Mouse (Mus musculus): ENCODE results near the gene Timm17b. TPM values are rescaled to one million over a fixed set of nuclear protein-coding genes. Genes with fewer than 3 reads are reported as not detected.
A peak's percentile ranks its signal among the peaks of the same experiment; 100 is the strongest.

Gene Timm17b
- polyA plus RNA-seq, 1 experiment from 2014 or later, result 150 TPM

- ATAC-seq (replicated peaks; ENCODE audit: low FRiP score, low TSS enrichment, low read depth) (no peak), DNase-seq (ENCODE audit: low spot score) (no peak)
- Histone ChIP-seq H3K36me3 (ENCODE audit: control insufficient read depth, insufficient read depth, low read length) (no peaks in the 10 kb centered on the region; the same call in 1 of the 2 replicates), H3K9me3 (ENCODE audit: control insufficient read depth, low read length) (no peaks in the 10 kb centered on the region), H3K4me3 (ENCODE audit: low read depth, low read length) (no peak overlapping the region), H3K4me2 (ENCODE audit: low read length) (no peak overlapping the region), H3K9ac (ENCODE audit: low read length) (no peak overlapping the region), H3K27ac (ENCODE audit: low read depth) (no peak overlapping the region), H3K27me3 (replicated peaks; ENCODE audit: control insufficient read depth, insufficient read depth, low read length) (peaks cover 47% of the 10 kb centered on the region), H3K4me1 (replicated peaks; ENCODE audit: control insufficient read depth, insufficient read depth, low read length) (no peaks in the 10 kb centered on the region)
- 18% methylated on average over 10 of the region's 10 CpGs for WGBS
These were observed 28.0 kb downstream of the Timm17b start for GRCm38 (mm10) chrX:7927116-7927515.

DNA sequence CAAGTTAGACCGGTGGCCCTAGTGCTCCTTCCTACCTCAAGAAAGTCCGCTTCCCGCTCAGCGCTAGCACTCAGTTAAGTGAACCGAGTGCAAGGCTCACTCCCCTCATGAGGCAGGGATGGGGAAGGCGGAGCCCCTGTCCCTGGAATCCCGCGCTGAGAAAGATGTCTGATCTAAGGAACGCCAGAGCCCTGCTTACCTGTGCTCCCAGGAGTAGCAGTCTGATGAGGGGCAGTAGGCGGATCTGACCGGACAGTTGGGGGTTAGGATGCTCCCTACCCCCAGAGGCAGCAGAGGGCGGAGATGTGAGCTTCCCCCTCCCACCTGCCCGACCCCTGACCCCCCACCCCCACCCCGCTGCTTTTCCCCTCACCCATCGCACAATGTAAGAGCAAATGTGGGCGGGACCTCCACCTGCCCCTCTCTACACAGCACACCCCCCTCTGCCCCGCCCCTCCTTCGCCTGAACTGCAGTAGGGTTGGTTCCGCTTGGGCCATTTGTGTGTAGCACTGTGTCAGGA is 29.2 kb downstream of the Timm17b start, which contains the start of gene Eras:
Eras (minus strand) TSS at position 338 of the 521 bp plus-strand sequence.
- H3K27me3 ChIP-seq (replicated peaks; ENCODE audit: control insufficient read depth, insufficient read depth, low read length), result peaks cover 35% of the 10 kb centered on the region
- no peak for DNase-seq (ENCODE audit: low spot score)
- H3K4me2 ChIP-seq (ENCODE audit: low read length), result no peak within 1 kb of the TSS
- no peaks in the 10 kb centered on the region for H3K9me3 ChIP-seq (ENCODE audit: control insufficient read depth, low read length)
- no peak within 1 kb of the TSS for H3K4me3 ChIP-seq (ENCODE audit: low read depth, low read length)
- H3K4me1 ChIP-seq (replicated peaks; ENCODE audit: control insufficient read depth, insufficient read depth, low read length), result no peaks in the 10 kb centered on the region
- peaks cover 10% of the 10 kb centered on the region; the same call in 1 of the 2 replicates for H3K36me3 ChIP-seq (ENCODE audit: control insufficient read depth, insufficient read depth, low read length)
- no peak within 1 kb of the TSS for H3K27ac ChIP-seq (ENCODE audit: low read depth)
- 15% methylated on average over 18 of the region's 19 CpGs for WGBS
- ATAC-seq (replicated peaks; ENCODE audit: low FRiP score, low TSS enrichment, low read depth), result no peak
- H3K9ac ChIP-seq (ENCODE audit: low read length), result no peak within 1 kb of the TSS

DNA sequence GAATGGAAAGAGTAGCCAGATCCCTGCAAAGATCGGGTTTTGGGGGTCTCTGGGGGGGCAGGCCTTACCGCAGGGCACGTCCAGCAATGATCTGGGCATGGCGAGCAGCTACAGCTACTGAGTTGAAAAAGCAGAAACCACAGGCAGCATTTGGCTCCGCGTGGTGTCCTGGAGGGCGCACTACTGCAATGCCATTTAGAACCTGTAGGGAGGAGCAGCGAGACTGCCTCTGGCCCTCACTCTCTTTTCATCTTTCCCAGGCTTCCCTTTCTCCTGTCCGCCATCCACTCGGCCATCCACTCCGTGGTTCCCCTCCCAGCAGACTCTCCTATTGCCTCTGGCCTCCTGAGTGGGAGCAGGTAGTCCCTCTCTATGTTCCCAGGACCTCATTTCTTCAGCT is 37.7 kb downstream of the Timm17b start:
- H3K4me2 ChIP-seq (ENCODE audit: low read length), result no peak overlapping the region
- no peaks in the 10 kb centered on the region for H3K27me3 ChIP-seq (replicated peaks; ENCODE audit: control insufficient read depth, insufficient read depth, low read length)
- H3K9ac ChIP-seq (ENCODE audit: low read length), result no peak overlapping the region
- ATAC-seq (replicated peaks; ENCODE audit: low FRiP score, low TSS enrichment, low read depth) (no peak), DNase-seq (ENCODE audit: low spot score) (no peak)
- H3K36me3 ChIP-seq (ENCODE audit: control insufficient read depth, insufficient read depth, low read length), result peaks cover 28% of the 10 kb centered on the region; the same call in 1 of the 2 replicates
- H3K4me1 ChIP-seq (replicated peaks; ENCODE audit: control insufficient read depth, insufficient read depth, low read length), result no peaks in the 10 kb centered on the region
- H3K4me3 ChIP-seq (ENCODE audit: low read depth, low read length), result no peak overlapping the region
- H3K9me3 ChIP-seq (ENCODE audit: control insufficient read depth, low read length), result no peaks in the 10 kb centered on the region
- no peak overlapping the region for H3K27ac ChIP-seq (ENCODE audit: low read depth)
- 50% methylated on average over 11 of the region's 11 CpGs for WGBS

DNA sequence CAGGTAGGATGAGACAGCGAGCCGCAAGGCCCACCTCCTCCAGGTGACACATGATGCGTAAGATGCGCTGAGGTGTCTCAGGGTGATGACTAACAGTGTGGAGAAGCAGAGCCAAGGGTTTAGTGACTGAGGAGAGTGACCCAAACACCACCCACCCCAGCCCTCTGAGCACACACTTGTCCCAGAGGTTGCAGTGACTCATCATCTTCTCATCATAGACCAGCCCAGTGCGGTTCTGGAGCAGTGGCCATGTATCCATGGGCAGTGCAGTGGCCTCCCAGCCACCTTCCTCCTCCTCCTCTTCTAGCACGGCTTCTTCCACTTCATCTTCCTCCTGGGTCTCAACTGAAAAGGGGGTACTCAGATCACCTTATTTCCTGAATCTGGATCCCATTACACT is 38.5 kb downstream of the Timm17b start:
- H3K36me3 ChIP-seq (ENCODE audit: control insufficient read depth, insufficient read depth, low read length), result peaks cover 28% of the 10 kb centered on the region; the same call in 1 of the 2 replicates
- no peaks in the 10 kb centered on the region for H3K27me3 ChIP-seq (replicated peaks; ENCODE audit: control insufficient read depth, insufficient read depth, low read length)
- DNase-seq (ENCODE audit: low spot score) (no peak), ATAC-seq (replicated peaks; ENCODE audit: low FRiP score, low TSS enrichment, low read depth) (no peak)
- H3K9ac ChIP-seq (ENCODE audit: low read length), result no peak overlapping the region
- H3K9me3 ChIP-seq (ENCODE audit: control insufficient read depth, low read length), result no peaks in the 10 kb centered on the region
- H3K4me1 ChIP-seq (replicated peaks; ENCODE audit: control insufficient read depth, insufficient read depth, low read length), result no peaks in the 10 kb centered on the region
- H3K4me2 ChIP-seq (ENCODE audit: low read length), result no peak overlapping the region
- H3K4me3 ChIP-seq (ENCODE audit: low read depth, low read length), result no peak overlapping the region
- no peak overlapping the region for H3K27ac ChIP-seq (ENCODE audit: low read depth)
- WGBS, result 98% methylated on average over 6 of the region's 6 CpGs

DNA sequence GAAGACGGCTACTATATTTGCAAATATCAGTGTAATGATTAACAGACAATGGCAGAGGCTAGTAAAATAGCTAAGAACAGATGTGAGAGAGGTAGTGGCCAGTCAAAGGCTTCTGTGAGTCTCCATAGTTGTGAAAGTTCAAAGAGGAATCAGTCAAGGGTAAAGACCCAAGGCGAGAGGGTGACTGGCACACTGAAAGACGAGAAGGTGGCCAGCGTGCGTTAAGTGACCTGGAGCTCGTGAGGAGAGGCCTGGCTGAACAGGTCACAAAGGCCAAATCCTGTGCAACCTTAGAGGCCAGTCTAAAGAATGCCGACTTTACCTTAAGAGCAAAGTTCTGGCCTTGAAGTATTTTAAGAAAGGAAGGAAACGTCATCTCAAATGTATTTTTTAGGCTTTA is 46.5 kb downstream of the Timm17b start:
- Histone ChIP-seq H3K27ac (ENCODE audit: low read depth) (no peak overlapping the region), H3K9ac (ENCODE audit: low read length) (no peak overlapping the region), H3K36me3 (ENCODE audit: control insufficient read depth, insufficient read depth, low read length) (peaks cover 10% of the 10 kb centered on the region; the same call in 1 of the 2 replicates), H3K4me3 (ENCODE audit: low read depth, low read length) (no peak overlapping the region), H3K4me2 (ENCODE audit: low read length) (no peak overlapping the region), H3K27me3 (replicated peaks; ENCODE audit: control insufficient read depth, insufficient read depth, low read length) (no peaks in the 10 kb centered on the region), H3K4me1 (replicated peaks; ENCODE audit: control insufficient read depth, insufficient read depth, low read length) (no peaks in the 10 kb centered on the region), H3K9me3 (ENCODE audit: control insufficient read depth, low read length) (no peaks in the 10 kb centered on the region)
- ATAC-seq (replicated peaks; ENCODE audit: low FRiP score, low TSS enrichment, low read depth) (no peak), DNase-seq (ENCODE audit: low spot score) (no peak)
- 69% methylated on average over 8 of the region's 8 CpGs for WGBS

DNA sequence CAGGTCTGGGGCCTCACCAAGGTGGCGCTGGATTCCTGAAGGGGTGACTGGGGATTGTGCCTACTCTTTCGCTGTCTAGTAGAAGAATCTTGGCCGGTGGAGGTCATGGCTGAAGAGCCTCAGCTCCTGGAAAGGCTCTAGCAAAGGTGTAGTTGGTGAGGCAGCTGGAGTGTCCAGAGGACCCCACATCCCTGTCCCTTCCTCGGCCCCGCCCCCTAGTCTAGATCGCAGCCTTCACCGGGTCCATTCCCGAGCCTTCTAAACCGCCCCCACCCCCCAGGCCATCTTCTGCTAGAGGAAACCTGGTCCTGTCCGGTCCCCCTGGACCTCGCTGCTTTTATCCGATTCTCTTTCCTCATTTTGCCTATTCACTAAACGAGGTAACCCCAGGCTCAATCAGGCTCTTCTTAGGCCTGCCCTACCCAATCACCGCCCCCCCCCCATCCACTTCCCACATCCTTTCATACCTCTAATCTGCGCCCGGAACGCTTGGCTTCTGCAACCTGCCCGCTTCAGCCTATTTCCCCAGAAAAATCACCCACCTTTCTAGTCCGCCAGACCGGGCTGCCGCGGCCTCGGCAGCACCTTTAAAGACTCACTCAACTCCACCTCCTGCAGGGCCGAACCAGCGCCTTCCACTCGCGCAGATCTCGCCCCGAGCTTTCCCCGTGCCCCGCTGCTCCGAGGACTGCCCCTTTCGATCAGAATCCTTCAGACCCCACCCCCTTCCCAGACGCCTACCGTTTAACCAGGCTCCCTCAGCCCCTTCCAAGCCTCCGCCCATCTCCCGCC is 48.1 kb downstream of the Timm17b start, which contains the start of gene Hdac6:
Hdac6 (minus strand) TSS at position 782 of the 792 bp plus-strand sequence.
- DNase-seq (ENCODE audit: low spot score), result no peak
- Histone ChIP-seq H3K4me1 (replicated peaks; ENCODE audit: control insufficient read depth, insufficient read depth, low read length) (no peaks in the 10 kb centered on the region), H3K27ac (ENCODE audit: low read depth) (peak within 1 kb of the TSS; percentile 43; the same call in 1 of the 2 replicates), H3K9me3 (ENCODE audit: control insufficient read depth, low read length) (no peaks in the 10 kb centered on the region), H3K4me3 (ENCODE audit: low read depth, low read length) (peak within 1 kb of the TSS; percentile 43), H3K36me3 (ENCODE audit: control insufficient read depth, insufficient read depth, low read length) (0 out of 2 replicates have a peak, but pooled peaks cover 2% of the 10 kb centered on the region), H3K4me2 (ENCODE audit: low read length) (peak within 1 kb of the TSS; percentile 52), H3K9ac (ENCODE audit: low read length) (peak within 1 kb of the TSS; percentile 37), H3K27me3 (replicated peaks; ENCODE audit: control insufficient read depth, insufficient read depth, low read length) (no peaks in the 10 kb centered on the region)
- WGBS, result 17% methylated on average over 37 of the region's 37 CpGs
- ATAC-seq (replicated peaks; ENCODE audit: low FRiP score, low TSS enrichment, low read depth), result peak; percentile 44

DNA sequence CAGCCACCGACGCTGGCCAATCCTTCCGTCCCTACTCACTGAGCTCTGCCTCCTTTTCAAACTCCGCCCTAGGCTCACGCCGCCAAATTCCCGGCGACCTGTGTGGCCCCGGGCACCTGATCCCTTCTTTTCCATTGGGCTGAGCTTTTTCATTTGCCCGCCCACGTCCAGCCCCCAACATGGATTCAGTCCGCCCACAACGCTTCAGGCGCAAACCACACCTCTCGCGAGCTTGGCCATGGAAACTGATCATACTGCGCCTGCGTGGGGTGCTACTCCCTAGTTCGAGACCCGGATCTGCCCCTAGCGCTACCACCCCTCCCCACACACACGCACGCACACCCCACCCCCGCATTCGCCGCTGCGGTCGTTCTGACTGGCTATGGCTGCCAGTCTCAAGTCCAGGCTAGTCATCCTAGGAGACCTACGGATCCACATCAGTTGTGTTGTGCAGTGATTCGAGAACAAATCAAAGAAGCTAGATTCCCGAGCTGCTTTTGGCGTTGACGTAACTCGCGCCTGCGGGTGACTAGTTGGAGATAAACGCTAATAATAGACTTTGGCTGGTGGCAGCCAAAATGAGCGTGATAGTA is 48.8 kb downstream of the Timm17b start:
- Histone ChIP-seq H3K9me3 (ENCODE audit: control insufficient read depth, low read length) (no peaks in the 10 kb centered on the region), H3K36me3 (ENCODE audit: control insufficient read depth, insufficient read depth, low read length) (0 out of 2 replicates have a peak, but pooled peaks cover 2% of the 10 kb centered on the region), H3K4me1 (replicated peaks; ENCODE audit: control insufficient read depth, insufficient read depth, low read length) (no peaks in the 10 kb centered on the region), H3K27ac (ENCODE audit: low read depth) (peak overlapping the region; percentile 43; the same call in 1 of the 2 replicates), H3K4me3 (ENCODE audit: low read depth, low read length) (peak overlapping the region; percentile 43), H3K4me2 (ENCODE audit: low read length) (peak overlapping the region; percentile 52), H3K9ac (ENCODE audit: low read length) (peak overlapping the region; percentile 37; the same call in 1 of the 2 replicates), H3K27me3 (replicated peaks; ENCODE audit: control insufficient read depth, insufficient read depth, low read length) (no peaks in the 10 kb centered on the region)
- DNase-seq (ENCODE audit: low spot score) (peak; percentile 88), ATAC-seq (replicated peaks; ENCODE audit: low FRiP score, low TSS enrichment, low read depth) (peak; percentile 99)
- 13% methylated on average over 38 of the region's 38 CpGs for WGBS

DNA sequence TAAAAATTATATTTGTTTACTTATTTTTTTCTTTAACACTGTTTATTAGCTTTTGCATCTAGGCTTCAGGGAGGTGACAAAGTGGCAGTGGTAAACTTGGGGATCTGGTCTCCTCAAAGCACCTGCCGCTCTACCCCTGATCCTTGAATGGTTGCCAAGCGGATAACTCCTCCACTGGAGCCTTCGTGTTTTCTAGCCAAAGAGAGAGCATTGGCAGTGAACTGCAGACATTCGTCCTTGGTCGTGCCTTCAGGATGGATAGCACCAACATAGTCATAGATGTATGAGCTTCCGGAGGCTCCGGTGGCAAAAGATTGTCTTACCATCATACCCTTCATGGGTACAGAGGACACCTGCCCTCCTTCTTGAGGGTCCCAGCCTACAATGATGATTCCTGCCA is 50.9 kb downstream of the Timm17b start:
- no peak for DNase-seq (ENCODE audit: low spot score)
- H3K9me3 ChIP-seq (ENCODE audit: control insufficient read depth, low read length), result no peaks in the 10 kb centered on the region
- H3K9ac ChIP-seq (ENCODE audit: low read length), result no peak overlapping the region
- no peak for ATAC-seq (replicated peaks; ENCODE audit: low FRiP score, low TSS enrichment, low read depth)
- H3K4me3 ChIP-seq (ENCODE audit: low read depth, low read length), result no peak overlapping the region
- H3K27ac ChIP-seq (ENCODE audit: low read depth), result no peak overlapping the region
- WGBS, result 94% methylated on average over 7 of the region's 7 CpGs
- H3K36me3 ChIP-seq (ENCODE audit: control insufficient read depth, insufficient read depth, low read length), result no peaks in the 10 kb centered on the region
- H3K27me3 ChIP-seq (replicated peaks; ENCODE audit: control insufficient read depth, insufficient read depth, low read length), result no peaks in the 10 kb centered on the region
- no peak overlapping the region for H3K4me2 ChIP-seq (ENCODE audit: low read length)
- no peaks in the 10 kb centered on the region for H3K4me1 ChIP-seq (replicated peaks; ENCODE audit: control insufficient read depth, insufficient read depth, low read length)
